Mouse (Mus musculus): Measurements from ENCODE around the gene Isoc2b.

- no peak for TF ChIP-seq CTCF (IDR thresholded peaks at IDR 0.05; ENCODE audit: low read depth, low read length)
- TF ChIP-seq POLR2A (IDR thresholded peaks at IDR 0.05; ENCODE audit: insufficient read depth, low read length): no peak
- TF ChIP-seq EP300 (IDR thresholded peaks at IDR 0.05; ENCODE audit: insufficient read depth, low read depth, low read length): no peak
Measured at GRCm38 (mm10) chr7:4844917-4845309, 25.1 kb downstream of the Isoc2b start.

All from ES-Bruce4 (cell line).